Mouse (Mus musculus) heart, embryonic 15.5 days (tissue): Measurements from ENCODE around the gene Morc4. TPM values are rescaled to one million over a fixed set of nuclear protein-coding genes. Genes with fewer than 3 reads are reported as not detected.

Experiments
- ATAC-seq: fragments of 200-750 bp; cut with Nextera tagmentation; replicated peaks from 2 replicates; pipeline ENCODE4 v1.8.0; 2017; ENCODE audit warnings: low read depth, moderate TSS enrichment; ENCODE audit not compliant: insufficient number of reproducible peaks, insufficient read depth, low FRiP score
- H3K27ac ChIP-seq: fragments of 300-500 bp; sonication (generic); 2 replicates; pipeline ENCODE4 v1.5.1; 2015; ENCODE audit warnings: mild to moderate bottlenecking, inconsistent platforms
- H3K27me3 ChIP-seq: fragments of 300-500 bp; sonication (generic); 2 replicates; pipeline ENCODE4 v1.6.1; 2015; ENCODE audit warnings: inconsistent platforms
- H3K36me3 ChIP-seq: fragments of 300-500 bp; sonication (generic); 2 replicates; pipeline ENCODE4 v1.6.1; 2015; ENCODE audit warnings: mild to moderate bottlenecking, inconsistent platforms
- H3K4me1 ChIP-seq: fragments of 300-500 bp; sonication (generic); replicated peaks from 2 replicates; pipeline ENCODE4 v1.6.1; 2015; ENCODE audit warnings: inconsistent platforms
- H3K4me2 ChIP-seq: fragments of 300-500 bp; sonication (generic); 2 replicates; pipeline ENCODE4 v1.6.1; 2015; ENCODE audit warnings: inconsistent platforms, mild to moderate bottlenecking, moderate library complexity
- H3K4me3 ChIP-seq: fragments of 300-500 bp; sonication (generic); 2 replicates; pipeline ENCODE4 v1.5.1; 2015; ENCODE audit warnings: mild to moderate bottlenecking, inconsistent platforms
- H3K9ac ChIP-seq: fragments of 300-500 bp; sonication (generic); 2 replicates; pipeline ENCODE4 v1.6.1; 2015; ENCODE audit warnings: mild to moderate bottlenecking, inconsistent platforms
- H3K9me3 ChIP-seq: fragments of 300-500 bp; sonication (generic); replicated peaks from 2 replicates; pipeline ENCODE4 v1.6.1; 2016; ENCODE audit warnings: inconsistent platforms
- WGBS: fragments of 180-500 bp; shearing (Covaris S2); methylation state at CpG from one replicate; pipeline ENCODE4 v1.1.7; 2015; ENCODE audit warnings: mixed read lengths; 5-methylcytosine and 5-hydroxymethylcytosine counted together
- polyA plus RNA-seq: library from polyadenylated mRNA; unstranded; fragments of >200 nt; fragmentation: Nextera tagmentation; extraction: Ambion mirVana; gene quantifications from 2 replicates; pipeline ENCODE4 v1.2.1, GENCODE M21; 2015

Gene Morc4
- 15.0 and 15.1 TPM in 2 replicates for polyA plus RNA-seq

DNA sequence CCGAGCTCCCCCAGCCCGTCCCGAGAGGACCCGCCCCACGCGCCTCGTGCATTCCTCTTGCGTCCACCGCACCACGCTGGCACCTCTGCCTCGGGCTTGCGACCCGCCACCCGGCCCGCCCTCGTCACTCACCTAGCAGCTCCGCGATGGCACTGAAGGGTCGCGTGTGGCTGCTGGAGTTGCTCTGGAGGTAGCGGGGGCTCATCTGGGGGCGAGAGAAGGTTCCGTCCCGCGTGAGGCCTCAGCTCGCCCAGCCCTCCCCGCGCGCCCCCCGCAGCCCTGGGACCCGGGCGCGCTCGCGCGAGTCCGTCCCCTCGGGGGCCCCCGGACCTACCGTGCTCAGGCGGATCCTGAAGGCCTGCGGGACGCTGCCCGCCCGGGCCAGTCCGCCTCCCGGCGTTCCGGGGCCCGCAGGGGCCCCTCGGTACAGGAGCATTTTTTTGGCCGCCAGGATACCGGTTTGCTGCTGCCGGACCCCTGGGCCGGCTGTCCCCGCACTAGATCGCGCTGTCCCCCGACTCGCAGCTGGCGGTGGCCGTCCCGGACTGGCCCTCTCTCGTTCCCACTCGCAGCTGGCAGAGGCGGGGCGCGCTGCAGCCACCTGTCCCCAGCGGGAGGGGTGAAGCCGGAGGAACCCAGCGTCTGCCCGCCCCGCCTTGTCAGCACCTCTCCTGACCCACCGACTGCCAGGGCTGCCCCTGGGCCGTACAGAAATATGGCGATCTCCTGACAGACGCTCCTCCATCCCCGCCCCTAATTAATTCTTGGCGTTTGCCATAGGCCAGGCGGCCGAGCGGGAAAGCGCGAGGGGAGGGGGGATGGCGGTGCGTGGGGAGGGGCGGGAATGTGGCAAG lies at the start of gene Morc4:
TSS of gene Morc4 (minus strand) at position 740 of the 854 bp plus-strand sequence.
- Histone ChIP-seq H3K4me2 (peak within 1 kb of the TSS; percentile 74), H3K9me3 (no peaks in the 10 kb centered on the region), H3K4me1 (0 out of 2 replicates have a peak, but pooled peaks cover 3% of the 10 kb centered on the region), H3K4me3 (peak within 1 kb of the TSS; percentile 72), H3K27me3 (no peaks in the 10 kb centered on the region), H3K36me3 (no peaks in the 10 kb centered on the region), H3K9ac (peak within 1 kb of the TSS; percentile 69), H3K27ac (peak within 1 kb of the TSS; percentile 70)
- WGBS: 14% methylated on average over 66 of the region's 87 CpGs
- peak; percentile 88 for ATAC-seq

DNA sequence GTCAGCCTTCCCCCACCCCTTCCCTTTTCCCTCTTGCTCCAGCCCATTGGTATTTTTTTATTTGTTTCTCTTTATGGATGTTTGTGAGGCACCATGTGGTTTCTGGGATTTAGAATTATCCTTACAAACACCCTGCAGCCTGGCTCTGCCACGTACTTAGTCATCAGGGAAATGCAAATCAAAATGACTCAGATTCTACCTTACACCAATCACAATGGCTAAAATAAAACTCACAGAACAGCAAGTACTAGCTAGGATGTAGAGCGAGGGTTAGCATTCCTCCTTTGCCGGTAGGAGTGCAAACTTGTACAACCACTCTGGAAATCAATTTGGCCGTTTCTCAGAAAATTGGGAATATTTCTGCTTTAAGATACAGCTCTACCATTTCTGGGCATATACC lies 49.1 kb upstream of the Morc4 start:
- no peak for ATAC-seq
- no peak overlapping the region for H3K27ac ChIP-seq
- no peak overlapping the region for H3K9ac ChIP-seq
- H3K4me3 ChIP-seq: no peak overlapping the region
- no peaks in the 10 kb centered on the region for H3K27me3 ChIP-seq
- H3K9me3 ChIP-seq: no peaks in the 10 kb centered on the region
- H3K4me2 ChIP-seq: no peak overlapping the region
- 87% methylated on average over 4 of the region's 4 CpGs for WGBS
- no peaks in the 10 kb centered on the region for H3K4me1 ChIP-seq
- H3K36me3 ChIP-seq: no peaks in the 10 kb centered on the region

DNA sequence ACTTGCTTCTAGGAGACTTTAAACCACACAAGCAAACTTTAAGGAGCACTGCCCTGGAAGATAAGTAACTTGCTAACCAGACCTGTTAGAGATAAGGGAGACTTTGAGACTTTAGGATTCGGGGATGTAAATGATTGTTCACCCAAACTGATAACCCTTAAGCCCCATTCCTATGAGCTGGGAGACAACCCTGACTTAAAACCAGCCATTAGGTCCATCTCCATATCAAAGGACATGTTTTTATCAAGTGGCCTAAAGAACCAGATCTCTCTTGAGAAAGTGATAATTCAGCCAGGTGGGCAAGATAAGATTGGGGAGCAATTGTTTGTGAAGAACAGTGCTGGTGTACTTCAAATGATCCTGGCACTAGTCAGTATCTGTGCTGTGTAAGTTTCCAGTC lies 19.9 kb upstream of the Morc4 start:
- 31% methylated on average over 1 of the region's 1 CpGs for WGBS
- Histone ChIP-seq H3K9me3 (no peaks in the 10 kb centered on the region), H3K4me3 (no peak overlapping the region), H3K27me3 (no peaks in the 10 kb centered on the region), H3K36me3 (no peaks in the 10 kb centered on the region), H3K9ac (no peak overlapping the region), H3K27ac (no peak overlapping the region), H3K4me1 (no peaks in the 10 kb centered on the region), H3K4me2 (no peak overlapping the region)
- ATAC-seq: no peak

DNA sequence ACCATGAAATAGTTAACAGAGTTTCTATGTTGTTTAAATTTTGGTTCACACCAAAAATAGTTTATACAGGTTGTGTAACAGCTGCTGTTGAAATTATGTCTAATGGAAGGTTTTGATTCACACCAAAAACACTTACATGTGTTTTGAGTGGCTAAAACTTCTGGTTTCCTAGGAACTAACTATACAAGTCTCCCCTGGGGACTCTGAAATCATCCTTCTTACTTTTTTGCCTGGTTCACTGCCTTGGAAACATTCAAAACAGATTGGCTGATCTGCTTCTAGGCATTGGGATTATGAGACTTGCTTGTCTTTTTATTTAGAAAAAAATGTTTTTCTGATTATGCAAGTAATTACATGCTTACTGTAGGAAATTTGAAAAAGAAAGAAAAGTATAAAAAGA lies 11.7 kb upstream of the Morc4 start:
- no peak overlapping the region for H3K4me2 ChIP-seq
- no peaks in the 10 kb centered on the region for H3K4me1 ChIP-seq
- no peak overlapping the region for H3K4me3 ChIP-seq
- no peak overlapping the region for H3K9ac ChIP-seq
- no peaks in the 10 kb centered on the region for H3K9me3 ChIP-seq
- no peaks in the 10 kb centered on the region for H3K27me3 ChIP-seq
- H3K27ac ChIP-seq: no peak overlapping the region
- no peak for ATAC-seq
- no peaks in the 10 kb centered on the region for H3K36me3 ChIP-seq

DNA sequence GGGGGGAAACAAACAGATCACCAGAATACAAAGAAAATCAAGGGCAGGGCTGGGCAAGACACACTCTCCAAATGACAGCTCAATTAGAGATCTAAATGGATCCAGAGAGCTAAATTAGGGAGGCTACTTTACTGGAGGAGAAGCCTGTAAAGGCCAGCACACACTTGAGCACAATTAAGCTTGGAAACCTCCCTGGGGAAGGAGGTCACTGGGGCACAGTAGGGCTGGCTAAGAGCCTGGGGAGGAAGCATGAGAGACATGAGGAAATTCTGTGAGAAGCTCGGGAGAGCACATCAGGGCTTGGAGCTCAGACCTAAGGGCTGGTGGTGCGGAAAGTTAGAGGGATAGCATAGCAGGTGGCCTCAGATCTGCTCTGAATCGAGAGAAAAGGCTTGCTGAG lies 6.5 kb upstream of the Morc4 start:
- no peak overlapping the region for H3K27ac ChIP-seq
- H3K4me2 ChIP-seq: no peak overlapping the region
- WGBS: 44% methylated on average over 3 of the region's 3 CpGs
- no peaks in the 10 kb centered on the region for H3K27me3 ChIP-seq
- no peaks in the 10 kb centered on the region for H3K9me3 ChIP-seq
- H3K4me3 ChIP-seq: no peak overlapping the region
- no peak for ATAC-seq
- no peaks in the 10 kb centered on the region for H3K4me1 ChIP-seq
- H3K9ac ChIP-seq: no peak overlapping the region
- H3K36me3 ChIP-seq: no peaks in the 10 kb centered on the region

DNA sequence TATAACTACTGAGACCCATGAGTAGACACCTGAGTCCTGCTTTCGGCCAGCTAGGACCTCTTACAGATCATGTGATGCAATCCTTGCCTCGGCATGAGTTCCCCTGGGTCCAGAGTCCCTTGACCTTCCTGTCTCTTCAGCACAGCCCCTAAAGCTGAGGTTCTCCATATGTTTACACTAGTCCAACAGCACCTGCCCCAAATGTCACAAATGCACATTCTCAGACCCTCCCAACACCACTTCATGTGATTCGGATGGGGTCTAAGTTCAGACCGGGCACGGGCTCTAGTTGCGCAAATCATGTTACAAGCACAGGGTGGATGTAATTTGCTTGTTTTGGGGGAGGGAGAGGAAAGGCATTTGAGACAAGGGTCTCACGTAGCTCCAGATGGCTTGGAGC lies 5.6 kb upstream of the Morc4 start:
- Histone ChIP-seq H3K27me3 (no peaks in the 10 kb centered on the region), H3K4me2 (no peak overlapping the region), H3K36me3 (no peaks in the 10 kb centered on the region), H3K9ac (no peak overlapping the region), H3K9me3 (no peaks in the 10 kb centered on the region), H3K27ac (no peak overlapping the region), H3K4me1 (no peaks in the 10 kb centered on the region), H3K4me3 (no peak overlapping the region)
- ATAC-seq: no peak
- 84% methylated on average over 7 of the region's 7 CpGs for WGBS

DNA sequence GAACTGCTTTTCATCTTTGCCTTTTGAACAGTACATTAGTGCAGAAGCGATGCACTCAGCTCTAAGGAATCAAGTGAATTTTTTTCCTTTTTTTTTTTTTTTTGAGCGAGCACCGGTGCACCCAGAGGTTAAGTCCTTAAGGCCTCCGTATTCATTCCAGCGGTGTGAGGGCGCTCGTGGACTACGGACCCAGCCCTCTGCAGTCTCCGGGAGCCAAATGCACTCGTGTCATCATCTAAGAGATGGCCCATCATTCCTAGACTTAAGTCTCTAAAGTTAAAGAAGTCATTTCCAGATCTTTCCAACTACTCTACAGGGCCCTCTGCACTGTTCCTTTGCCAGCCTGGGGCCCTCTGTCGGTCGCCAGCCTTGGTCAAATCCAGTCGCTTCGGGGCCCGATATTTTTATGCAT lies 1.2 kb downstream of the Morc4 start:
- Histone ChIP-seq H3K4me3 (peak overlapping the region; percentile 72), H3K36me3 (no peaks in the 10 kb centered on the region), H3K27me3 (no peaks in the 10 kb centered on the region), H3K4me2 (peak overlapping the region; percentile 74), H3K9me3 (no peaks in the 10 kb centered on the region), H3K27ac (no peak overlapping the region), H3K4me1 (0 out of 2 replicates have a peak, but pooled peaks cover 3% of the 10 kb centered on the region), H3K9ac (peak overlapping the region; percentile 69)
- ATAC-seq: 0 out of 2 replicates have a peak, but pooled peaks have one; percentile 56
- 12% methylated on average over 15 of the region's 15 CpGs for WGBS

DNA sequence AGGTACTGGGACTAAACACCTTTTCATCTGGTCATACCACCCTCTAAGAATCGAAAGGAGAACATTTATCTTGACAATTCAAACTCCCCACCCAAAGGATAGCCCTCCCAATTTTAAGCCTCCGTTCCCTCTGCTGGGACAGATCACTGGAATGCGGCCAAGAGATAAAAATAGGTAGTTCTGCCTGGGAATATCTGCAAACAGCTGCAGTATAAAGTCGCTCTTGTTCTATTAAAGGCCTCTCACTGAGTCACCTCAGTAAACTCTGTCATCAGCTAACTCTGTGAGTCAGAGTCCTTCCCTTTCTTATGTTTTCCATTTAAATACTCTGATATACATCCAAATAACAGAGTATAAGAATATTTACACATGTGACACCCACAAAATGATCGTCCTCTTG lies 12.1 kb downstream of the Morc4 start:
- ATAC-seq: no peak
- 31% methylated on average over 5 of the region's 5 CpGs for WGBS
- H3K4me2 ChIP-seq: no peak overlapping the region
- no peak overlapping the region for H3K4me3 ChIP-seq
- H3K9me3 ChIP-seq: no peaks in the 10 kb centered on the region
- H3K9ac ChIP-seq: no peak overlapping the region
- no peak overlapping the region for H3K27ac ChIP-seq
- H3K4me1 ChIP-seq: no peaks in the 10 kb centered on the region
- no peaks in the 10 kb centered on the region; the same call in 1 of the 2 replicates for H3K36me3 ChIP-seq
- H3K27me3 ChIP-seq: no peaks in the 10 kb centered on the region

DNA sequence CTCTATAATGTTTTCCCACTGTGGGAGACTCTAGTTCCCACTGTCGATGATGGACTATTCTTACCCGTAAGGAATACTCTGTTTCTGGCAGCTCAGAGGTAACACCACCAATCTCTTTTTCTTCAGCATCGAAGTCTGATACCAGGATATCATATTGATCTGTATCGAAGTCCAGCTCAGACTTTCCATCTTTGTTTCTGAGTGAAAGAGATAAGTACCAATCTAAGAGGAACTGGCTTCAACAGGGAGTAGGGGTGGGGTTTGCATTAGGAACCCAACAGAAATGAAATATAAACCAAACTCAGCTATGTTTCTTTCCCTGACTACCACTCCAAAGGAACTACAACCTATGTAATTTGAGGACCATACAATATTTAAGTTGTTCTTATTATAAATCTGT lies 16.7 kb downstream of the Morc4 start:
- ATAC-seq: no peak
- no peak overlapping the region for H3K27ac ChIP-seq
- no peaks in the 10 kb centered on the region; the same call in 1 of the 2 replicates for H3K36me3 ChIP-seq
- WGBS: 86% methylated on average over 4 of the region's 4 CpGs
- H3K4me1 ChIP-seq: no peaks in the 10 kb centered on the region
- H3K9ac ChIP-seq: no peak overlapping the region
- H3K4me2 ChIP-seq: no peak overlapping the region
- H3K9me3 ChIP-seq: no peaks in the 10 kb centered on the region
- H3K27me3 ChIP-seq: no peaks in the 10 kb centered on the region
- no peak overlapping the region for H3K4me3 ChIP-seq

DNA sequence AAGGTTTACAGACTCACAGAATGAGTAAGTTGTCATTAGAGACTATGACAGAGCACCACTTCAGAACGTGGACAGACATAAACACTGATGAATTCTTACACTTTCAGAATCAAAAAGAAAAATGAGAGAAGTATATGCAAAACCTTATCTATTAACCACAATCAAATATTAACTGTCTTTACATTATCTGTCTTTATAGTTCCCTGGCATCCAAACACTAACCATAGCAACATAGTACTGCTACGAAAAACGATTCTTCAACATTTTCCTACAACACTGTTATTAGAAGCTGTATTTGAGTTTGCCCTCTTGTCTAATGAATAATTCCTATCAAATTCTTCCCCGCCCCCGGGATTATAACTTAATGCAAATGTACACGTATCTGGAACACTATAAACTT lies 30.4 kb downstream of the Morc4 start:
- no peaks in the 10 kb centered on the region for H3K27me3 ChIP-seq
- no peak overlapping the region for H3K9ac ChIP-seq
- no peak overlapping the region for H3K4me3 ChIP-seq
- 78% methylated on average over 6 of the region's 6 CpGs for WGBS
- no peaks in the 10 kb centered on the region for H3K36me3 ChIP-seq
- H3K9me3 ChIP-seq: no peaks in the 10 kb centered on the region
- no peaks in the 10 kb centered on the region for H3K4me1 ChIP-seq
- no peak for ATAC-seq
- no peak overlapping the region for H3K4me2 ChIP-seq
- H3K27ac ChIP-seq: no peak overlapping the region

DNA sequence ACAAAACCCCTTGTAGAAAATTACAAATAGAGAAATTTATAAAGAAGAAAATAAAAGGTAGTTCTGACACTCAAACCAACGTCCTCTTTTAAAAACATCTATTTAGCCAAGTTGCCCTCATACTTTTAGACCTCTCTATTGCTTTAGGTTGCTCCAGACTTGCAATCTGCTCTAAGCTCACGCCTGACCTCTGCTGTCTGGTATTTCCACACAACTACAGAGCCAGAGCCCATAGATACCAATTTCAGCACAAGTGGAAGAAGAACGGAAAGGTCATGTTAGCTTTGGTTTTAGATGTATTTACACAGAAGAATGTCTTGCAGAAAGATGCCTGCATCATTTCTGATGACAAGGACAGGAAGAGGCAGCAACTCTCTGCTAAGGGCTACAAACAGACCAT lies 32.4 kb downstream of the Morc4 start:
- 22% methylated on average over 3 of the region's 3 CpGs for WGBS
- no peaks in the 10 kb centered on the region for H3K27me3 ChIP-seq
- H3K36me3 ChIP-seq: no peaks in the 10 kb centered on the region
- no peak overlapping the region for H3K4me3 ChIP-seq
- H3K9ac ChIP-seq: no peak overlapping the region
- no peaks in the 10 kb centered on the region for H3K9me3 ChIP-seq
- no peak overlapping the region for H3K27ac ChIP-seq
- no peaks in the 10 kb centered on the region for H3K4me1 ChIP-seq
- no peak overlapping the region for H3K4me2 ChIP-seq
- ATAC-seq: no peak

DNA sequence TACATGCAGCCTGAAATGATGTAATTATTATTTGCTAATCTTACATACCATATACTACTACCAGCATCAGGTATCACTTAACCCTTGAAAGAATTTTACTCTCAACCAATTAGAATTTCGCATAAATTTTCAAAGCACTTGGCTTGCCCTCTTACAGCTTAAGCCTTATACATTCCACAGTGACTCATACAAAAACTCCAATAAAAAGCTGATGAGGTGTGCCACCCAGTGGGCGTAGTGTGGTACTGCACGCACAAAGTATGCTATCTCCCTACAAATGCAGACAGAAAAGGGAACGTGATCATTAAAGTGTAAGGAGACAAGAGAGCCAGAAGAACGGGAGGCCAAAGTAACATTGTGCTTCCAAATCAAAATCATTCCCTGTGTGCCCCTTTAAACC lies 39.0 kb downstream of the Morc4 start:
- Histone ChIP-seq H3K27ac (no peak overlapping the region), H3K36me3 (no peaks in the 10 kb centered on the region), H3K4me1 (no peaks in the 10 kb centered on the region), H3K9ac (no peak overlapping the region), H3K9me3 (no peaks in the 10 kb centered on the region), H3K4me2 (no peak overlapping the region), H3K27me3 (no peaks in the 10 kb centered on the region), H3K4me3 (no peak overlapping the region)
- ATAC-seq: no peak
- 14% methylated on average over 5 of the region's 5 CpGs for WGBS
